Mouse (Mus musculus) forebrain, embryonic 12.5 days (tissue): ENCODE measurements at regions not wholly inside any gene's neighbourhood (a gene's known extent, or its start where the extent isn't known, plus 50 kb on each side); places are given as distances from the start of the nearest gene placed in this dataset.
A peak's percentile ranks its signal among the peaks of the same experiment; 100 is the strongest.

Experiments used
- ATAC-seq: fragments of 200-750 bp; cut with Nextera tagmentation; 2 replicates; pipeline ENCODE4 v1.8.0; 2017; ENCODE audit warnings: moderate TSS enrichment; ENCODE audit not compliant: low FRiP score
- H3K27ac ChIP-seq: fragments of 300-500 bp; sonication (generic); 2 replicates; pipeline ENCODE4 v1.5.1; 2016; ENCODE audit warnings: mild to moderate bottlenecking
- H3K27me3 ChIP-seq: fragments of 300-500 bp; sonication (generic); 2 replicates; pipeline ENCODE4 v1.6.1; 2016; ENCODE audit warnings: mild to moderate bottlenecking
- H3K36me3 ChIP-seq: fragments of 300-500 bp; sonication (generic); replicated peaks from 2 replicates; pipeline ENCODE4 v1.6.1; 2016; ENCODE audit warnings: mild to moderate bottlenecking
- H3K4me1 ChIP-seq: fragments of 300-500 bp; sonication (generic); 2 replicates; pipeline ENCODE4 v1.6.1; 2016
- H3K4me2 ChIP-seq: fragments of 300-500 bp; sonication (generic); 2 replicates; pipeline ENCODE4 v1.6.1; 2016; ENCODE audit warnings: mild to moderate bottlenecking, moderate library complexity
- H3K4me3 ChIP-seq: fragments of 300-500 bp; sonication (generic); replicated peaks from 2 replicates; pipeline ENCODE4 v1.5.1; 2016; ENCODE audit warnings: mild to moderate bottlenecking
- H3K9ac ChIP-seq: fragments of 300-500 bp; sonication (generic); 2 replicates; pipeline ENCODE4 v1.6.1; 2016; ENCODE audit warnings: mild to moderate bottlenecking
- H3K9me3 ChIP-seq: fragments of 300-500 bp; sonication (generic); 2 replicates; pipeline ENCODE4 v1.6.1; 2016
- WGBS: fragments of 180-500 bp; shearing (Covaris S2); methylation state at CpG from one replicate; pipeline ENCODE4 v1.1.7; 2016; 5-methylcytosine and 5-hydroxymethylcytosine counted together

DNA sequence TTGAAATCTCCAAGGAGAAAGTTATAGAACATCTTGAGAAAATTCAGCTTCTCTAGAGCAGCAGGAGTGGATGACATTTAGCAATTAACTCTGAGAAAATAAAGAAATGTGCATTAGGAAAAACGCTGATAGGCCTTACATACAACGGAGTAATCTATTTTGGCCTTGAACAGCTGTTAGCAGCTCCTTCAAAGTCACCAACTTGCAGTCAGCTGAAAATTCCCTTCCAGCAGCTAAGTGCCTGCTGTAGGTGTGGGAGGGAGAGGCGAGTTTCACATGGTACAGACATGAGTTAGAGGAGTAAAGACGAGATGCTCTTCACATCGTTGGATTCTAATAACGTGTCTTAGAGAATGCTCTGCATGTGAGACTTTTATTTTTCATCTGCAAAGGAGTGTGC, 290.8 kb downstream of the Rpl36a-ps1 start:
- Histone ChIP-seq H3K4me3 (no peak overlapping the region), H3K9me3 (no peaks in the 10 kb centered on the region), H3K4me2 (no peak overlapping the region), H3K4me1 (no peaks in the 10 kb centered on the region), H3K9ac (no peak overlapping the region), H3K27ac (no peak overlapping the region), H3K27me3 (no peaks in the 10 kb centered on the region), H3K36me3 (no peaks in the 10 kb centered on the region)
- ATAC-seq = no peak
- WGBS = 90% methylated on average over 6 of the region's 6 CpGs

DNA sequence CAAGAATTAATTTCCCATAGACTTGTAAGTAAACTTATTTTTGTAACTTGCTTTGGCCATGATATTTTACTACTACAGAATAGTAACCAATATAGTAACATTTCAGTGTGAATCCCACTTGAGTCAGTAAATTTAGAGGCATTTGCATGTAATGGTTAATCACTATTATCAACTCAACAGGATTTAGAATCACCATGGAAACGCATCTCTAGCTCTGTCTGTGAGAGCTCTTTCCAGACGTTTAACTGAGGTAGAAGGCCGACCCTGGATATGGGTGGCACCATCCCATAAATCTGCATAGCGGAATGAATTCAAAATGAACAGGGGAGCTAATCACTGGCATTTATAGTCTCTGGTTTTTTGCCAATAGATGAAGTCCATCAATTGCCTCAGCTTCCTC, 337.6 kb downstream of the Rpl36a-ps1 start:
- no peak overlapping the region for H3K4me3 ChIP-seq
- no peak overlapping the region for H3K4me2 ChIP-seq
- H3K27ac ChIP-seq = no peak overlapping the region
- no peaks in the 10 kb centered on the region for H3K9me3 ChIP-seq
- WGBS = 66% methylated on average over 4 of the region's 4 CpGs
- no peak overlapping the region for H3K9ac ChIP-seq
- H3K4me1 ChIP-seq = no peaks in the 10 kb centered on the region
- H3K27me3 ChIP-seq = no peaks in the 10 kb centered on the region
- ATAC-seq = no peak
- H3K36me3 ChIP-seq = no peaks in the 10 kb centered on the region

DNA sequence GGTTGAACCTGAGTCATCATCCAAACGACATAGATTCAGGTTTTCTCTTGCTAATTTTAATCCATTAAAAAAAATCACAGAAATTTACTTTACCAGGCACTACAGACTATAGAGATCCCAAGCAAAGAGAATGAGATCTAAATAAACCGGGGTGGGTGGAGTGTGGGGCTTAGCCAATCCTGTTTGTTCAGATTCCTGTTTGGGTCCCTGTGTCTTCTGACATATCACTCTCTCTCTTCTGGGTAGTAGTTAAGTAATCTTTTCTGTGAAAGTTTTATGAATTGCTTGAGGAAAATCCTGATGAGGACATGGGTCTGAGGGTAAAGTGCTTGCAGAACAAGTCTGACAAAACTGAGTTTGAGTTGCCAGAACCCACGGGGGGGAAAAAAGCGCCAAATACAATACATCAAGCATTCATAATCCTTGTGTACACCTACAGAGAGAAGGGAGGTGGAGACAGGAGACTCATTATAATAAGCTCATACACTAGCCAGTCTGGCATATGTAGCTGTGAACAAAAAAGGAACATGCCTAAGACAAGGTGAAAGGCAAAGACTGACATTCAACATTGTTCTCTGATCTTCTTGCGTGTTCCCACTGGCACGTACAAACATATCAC, 339.8 kb downstream of the Rpl36a-ps1 start:
- Histone ChIP-seq H3K4me1 (peaks cover 5% of the 10 kb centered on the region), H3K9me3 (no peaks in the 10 kb centered on the region), H3K27me3 (no peaks in the 10 kb centered on the region), H3K9ac (no peak overlapping the region), H3K4me3 (no peak overlapping the region), H3K4me2 (no peak overlapping the region), H3K27ac (no peak overlapping the region), H3K36me3 (no peaks in the 10 kb centered on the region)
- no peak for ATAC-seq
- WGBS = 78% methylated on average over 6 of the region's 6 CpGs

DNA sequence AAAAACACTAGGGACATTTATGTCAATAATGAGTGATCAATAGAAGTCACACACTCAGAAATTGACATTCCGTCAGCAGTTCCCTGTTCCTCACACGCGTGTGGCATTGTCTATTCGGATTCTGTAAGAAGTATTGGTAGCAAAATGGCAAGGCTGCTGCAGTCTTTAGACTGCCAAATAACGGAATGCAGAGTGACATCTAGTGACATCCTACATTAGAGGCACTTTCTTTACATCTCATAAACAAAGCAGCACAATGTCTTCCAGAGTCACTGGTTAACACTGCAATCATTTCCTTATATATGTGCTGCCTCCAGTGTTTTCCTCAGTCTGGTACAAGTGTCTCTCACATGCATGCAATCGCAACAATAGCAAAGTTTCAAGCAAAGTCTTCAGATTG, 342.9 kb downstream of the Rpl36a-ps1 start:
- 81% methylated on average over 6 of the region's 6 CpGs for WGBS
- H3K9ac ChIP-seq = no peak overlapping the region
- H3K27me3 ChIP-seq = no peaks in the 10 kb centered on the region
- no peak for ATAC-seq
- H3K36me3 ChIP-seq = no peaks in the 10 kb centered on the region
- no peak overlapping the region for H3K4me2 ChIP-seq
- H3K27ac ChIP-seq = no peak overlapping the region
- peaks cover 5% of the 10 kb centered on the region for H3K4me1 ChIP-seq
- no peak overlapping the region for H3K4me3 ChIP-seq
- no peaks in the 10 kb centered on the region for H3K9me3 ChIP-seq

DNA sequence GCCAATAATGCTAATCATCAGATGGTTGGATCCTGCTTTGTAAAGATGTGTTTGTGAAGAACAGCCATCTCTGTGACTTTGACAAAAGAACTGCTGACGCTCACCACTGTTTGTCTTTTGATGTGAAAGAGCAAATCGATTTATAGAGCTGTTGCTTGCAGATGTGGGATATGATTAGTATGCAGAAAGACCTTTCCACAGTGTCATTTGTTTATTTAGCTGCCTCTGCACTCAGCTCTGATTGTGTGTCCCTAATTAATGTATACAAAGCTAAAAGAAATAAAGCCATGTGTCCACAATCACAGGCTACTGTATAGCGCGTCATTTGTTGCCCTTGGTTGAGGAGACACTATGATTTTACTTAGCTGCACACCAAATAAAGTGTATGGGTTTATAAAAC, 343.6 kb downstream of the Rpl36a-ps1 start:
- WGBS = 58% methylated on average over 4 of the region's 4 CpGs
- no peak overlapping the region for H3K4me2 ChIP-seq
- no peaks in the 10 kb centered on the region for H3K36me3 ChIP-seq
- 0 out of 2 replicates have a peak, but pooled peaks have one; percentile 27 for ATAC-seq
- H3K4me1 ChIP-seq = peaks cover 5% of the 10 kb centered on the region
- no peak overlapping the region for H3K27ac ChIP-seq
- no peak overlapping the region for H3K4me3 ChIP-seq
- H3K9ac ChIP-seq = no peak overlapping the region
- no peaks in the 10 kb centered on the region for H3K27me3 ChIP-seq
- H3K9me3 ChIP-seq = no peaks in the 10 kb centered on the region

DNA sequence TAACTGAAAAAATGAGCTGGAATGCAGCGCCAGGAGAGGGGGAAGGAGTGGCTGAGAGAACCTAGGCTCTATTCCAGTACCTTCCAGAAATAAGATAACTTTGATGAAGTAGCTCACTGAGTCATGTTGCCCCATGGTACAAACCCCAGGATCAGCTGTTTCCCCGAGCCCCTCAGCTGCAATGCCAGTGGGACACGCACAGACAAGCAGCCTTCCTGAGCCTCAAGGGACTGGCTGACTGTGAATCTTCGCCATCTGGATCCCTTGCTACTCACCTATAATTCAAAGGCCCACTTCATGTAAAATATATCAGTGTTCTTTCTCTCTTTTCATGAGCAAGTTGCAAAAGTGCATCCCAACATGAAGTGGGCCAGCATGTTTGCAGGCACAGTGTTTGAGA, 346.5 kb downstream of the Rpl36a-ps1 start:
- Histone ChIP-seq H3K4me3 (no peak overlapping the region), H3K36me3 (no peaks in the 10 kb centered on the region), H3K27me3 (no peaks in the 10 kb centered on the region), H3K4me1 (peaks cover 11% of the 10 kb centered on the region), H3K27ac (no peak overlapping the region), H3K4me2 (no peak overlapping the region), H3K9ac (no peak overlapping the region), H3K9me3 (no peaks in the 10 kb centered on the region)
- ATAC-seq = no peak
- 87% methylated on average over 4 of the region's 4 CpGs for whole genome bisulfite sequencing

DNA sequence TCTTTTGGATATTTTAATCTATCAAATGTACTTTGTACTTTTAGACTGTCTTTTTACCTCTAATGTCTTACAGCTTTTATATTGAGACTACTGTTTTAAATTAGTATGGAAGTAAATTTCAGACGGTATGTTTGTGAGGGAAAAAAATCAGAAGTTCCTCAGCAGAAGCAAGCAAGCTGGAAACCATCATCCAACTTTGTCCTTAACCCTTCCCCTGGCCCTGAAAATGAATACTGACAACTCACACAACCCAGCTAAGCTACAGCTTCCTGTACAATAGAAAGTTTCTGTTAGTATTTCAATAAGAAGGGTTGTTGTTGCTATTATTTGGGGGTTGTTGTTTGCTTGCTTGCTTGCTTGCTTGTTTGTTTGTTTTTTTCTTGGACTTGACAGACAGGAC, 350.4 kb downstream of the Rpl36a-ps1 start:
- no peak overlapping the region for H3K9ac ChIP-seq
- no peaks in the 10 kb centered on the region for H3K36me3 ChIP-seq
- no peak for ATAC-seq
- H3K27me3 ChIP-seq = no peaks in the 10 kb centered on the region
- 81% methylated on average over 1 of the region's 1 CpGs for WGBS
- H3K9me3 ChIP-seq = no peaks in the 10 kb centered on the region
- H3K27ac ChIP-seq = no peak overlapping the region
- H3K4me3 ChIP-seq = no peak overlapping the region
- peaks cover 6% of the 10 kb centered on the region; the same call in 1 of the 2 replicates for H3K4me1 ChIP-seq
- H3K4me2 ChIP-seq = no peak overlapping the region

DNA sequence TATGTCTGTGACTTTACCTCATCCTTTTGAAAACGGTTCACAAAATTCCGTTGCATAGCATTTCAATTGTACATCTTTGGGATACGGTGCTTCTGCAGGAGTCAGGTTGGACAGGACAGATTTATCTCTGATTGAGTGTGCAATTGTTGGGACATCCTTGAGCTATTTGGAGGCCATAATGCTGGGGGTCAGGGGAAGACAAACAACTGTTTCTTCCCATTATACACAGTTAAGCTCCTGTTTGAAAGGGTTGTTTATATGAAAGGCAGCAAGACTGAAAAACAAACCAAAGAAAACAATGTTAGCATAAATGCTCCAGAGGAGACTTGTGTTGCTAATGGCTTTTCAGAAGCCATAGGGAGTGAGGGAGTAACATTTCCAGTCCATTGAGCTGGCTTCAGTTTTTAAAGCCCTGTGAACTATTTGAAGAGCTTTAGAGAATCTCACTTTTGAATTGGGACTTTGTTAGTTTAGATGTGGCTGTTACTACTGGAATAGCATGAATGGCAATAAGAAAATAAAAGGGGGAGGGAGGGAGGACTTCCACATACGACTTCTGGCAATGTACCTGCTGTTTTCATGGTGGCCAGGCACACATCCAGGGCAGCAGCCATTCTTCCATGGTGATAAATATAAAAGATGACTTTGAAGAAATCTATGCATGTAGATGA, 351.3 kb downstream of the Rpl36a-ps1 start:
- H3K4me3 ChIP-seq = no peak overlapping the region
- H3K27me3 ChIP-seq = no peaks in the 10 kb centered on the region
- peaks cover 6% of the 10 kb centered on the region; the same call in 1 of the 2 replicates for H3K4me1 ChIP-seq
- no peak overlapping the region for H3K4me2 ChIP-seq
- no peak overlapping the region for H3K9ac ChIP-seq
- ATAC-seq = no peak
- 53% methylated on average over 4 of the region's 4 CpGs for WGBS
- no peaks in the 10 kb centered on the region for H3K36me3 ChIP-seq
- no peak overlapping the region for H3K27ac ChIP-seq
- no peaks in the 10 kb centered on the region for H3K9me3 ChIP-seq

DNA sequence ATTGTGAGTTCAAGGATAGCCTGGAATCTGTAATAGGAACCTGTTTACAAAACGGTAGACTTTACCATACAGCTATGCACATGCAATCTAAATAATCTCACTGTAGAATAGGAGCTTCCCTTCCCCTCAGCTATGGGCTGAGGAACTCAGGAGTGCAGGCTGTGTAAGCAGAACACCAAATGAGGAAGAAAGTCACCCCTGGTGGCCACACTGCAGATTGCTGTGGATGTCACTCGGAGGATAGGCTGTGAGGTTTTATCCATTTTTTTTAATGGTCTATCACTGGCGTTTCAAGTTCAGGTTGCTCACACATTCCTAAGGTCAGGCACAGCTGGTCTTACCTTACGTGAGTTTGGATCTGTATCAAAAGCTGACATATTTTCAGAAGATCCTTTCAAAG, 365.1 kb downstream of the Rpl36a-ps1 start:
- WGBS = 82% methylated on average over 4 of the region's 4 CpGs
- no peak overlapping the region for H3K27ac ChIP-seq

DNA sequence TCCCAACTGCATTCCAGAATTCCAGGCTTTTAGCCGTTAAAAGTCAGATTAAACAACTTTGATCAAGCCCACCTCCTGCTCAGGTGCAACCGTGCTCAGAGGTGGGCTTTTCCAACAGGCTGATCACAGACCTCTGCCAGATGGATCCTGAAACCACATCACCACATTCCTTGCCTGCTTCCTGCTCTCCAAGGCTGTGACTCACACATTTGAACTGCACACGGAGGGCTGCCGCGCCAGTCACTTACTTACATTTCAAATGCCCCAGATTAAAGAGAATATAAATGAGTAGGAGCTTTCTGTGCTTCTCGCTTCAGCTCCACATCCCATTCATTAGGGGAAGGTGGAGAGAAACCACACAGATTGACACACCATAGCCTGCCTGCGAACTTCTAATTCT, 367.6 kb downstream of the Rpl36a-ps1 start:
- ATAC-seq = no peak
- Histone ChIP-seq H3K27ac (no peak overlapping the region), H3K4me3 (no peak overlapping the region), H3K4me1 (no peaks in the 10 kb centered on the region), H3K27me3 (no peaks in the 10 kb centered on the region), H3K9ac (no peak overlapping the region), H3K4me2 (no peak overlapping the region), H3K36me3 (no peaks in the 10 kb centered on the region), H3K9me3 (no peaks in the 10 kb centered on the region)
- WGBS = 65% methylated on average over 7 of the region's 7 CpGs

More for the DNA sequence above, 365.1 kb downstream of the Rpl36a-ps1 start:
- no peak overlapping the region for H3K9ac ChIP-seq
- H3K4me3 ChIP-seq = no peak overlapping the region
- no peak for ATAC-seq
- H3K36me3 ChIP-seq = no peaks in the 10 kb centered on the region
- H3K4me1 ChIP-seq = no peaks in the 10 kb centered on the region
- no peaks in the 10 kb centered on the region for H3K27me3 ChIP-seq
- H3K4me2 ChIP-seq = no peak overlapping the region
- no peaks in the 10 kb centered on the region for H3K9me3 ChIP-seq

DNA sequence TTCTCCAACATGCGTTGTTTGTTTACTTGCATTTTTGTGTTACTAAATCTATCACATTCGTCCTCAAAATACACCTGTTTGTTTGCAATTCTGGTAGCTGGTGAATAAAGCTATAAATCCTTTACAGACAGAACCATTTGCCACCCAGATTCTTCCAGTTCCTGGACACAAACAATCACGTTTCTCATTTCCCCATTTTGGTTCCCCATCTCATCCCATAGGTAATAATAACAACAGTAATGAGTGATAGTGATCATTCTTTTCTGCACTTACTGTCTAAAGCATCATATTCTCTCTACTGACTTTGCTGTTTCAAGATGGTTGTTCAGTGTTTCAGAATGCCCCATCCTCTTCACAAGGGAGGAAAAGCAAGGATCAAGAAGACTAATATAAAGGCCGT, 368.3 kb downstream of the Rpl36a-ps1 start:
- no peaks in the 10 kb centered on the region for H3K4me1 ChIP-seq
- H3K27ac ChIP-seq = no peak overlapping the region
- H3K36me3 ChIP-seq = no peaks in the 10 kb centered on the region
- H3K4me3 ChIP-seq = no peak overlapping the region
- no peaks in the 10 kb centered on the region for H3K27me3 ChIP-seq
- ATAC-seq = no peak
- H3K9me3 ChIP-seq = no peaks in the 10 kb centered on the region
- H3K4me2 ChIP-seq = no peak overlapping the region
- no peak overlapping the region for H3K9ac ChIP-seq
- 91% methylated on average over 4 of the region's 4 CpGs for WGBS

DNA sequence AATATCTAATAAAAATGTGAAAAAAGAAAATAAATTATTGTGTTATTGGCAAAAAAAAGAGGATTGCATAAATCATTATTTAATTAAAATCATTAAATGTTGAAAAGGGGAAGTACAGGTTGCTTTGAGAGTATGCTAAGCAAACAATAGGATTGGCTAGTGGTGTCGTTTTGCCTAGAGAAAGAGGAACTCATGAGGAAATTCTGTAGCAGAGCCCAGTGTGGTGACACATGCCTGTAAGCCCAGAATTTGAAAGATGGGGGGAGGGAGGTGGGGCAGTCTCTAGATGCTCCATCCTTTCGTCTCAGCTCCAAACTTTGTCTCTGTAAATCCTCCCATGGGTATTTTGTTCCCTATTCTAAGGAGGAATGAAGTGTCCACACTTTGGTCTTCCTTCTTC, 388.3 kb downstream of the Rpl36a-ps1 start:
- no peak overlapping the region for H3K27ac ChIP-seq
- H3K4me2 ChIP-seq = no peak overlapping the region
- no peak overlapping the region for H3K4me3 ChIP-seq
- 63% methylated on average over 2 of the region's 2 CpGs for WGBS
- no peaks in the 10 kb centered on the region for H3K27me3 ChIP-seq
- H3K9ac ChIP-seq = no peak overlapping the region
- no peaks in the 10 kb centered on the region for H3K36me3 ChIP-seq
- ATAC-seq = no peak
- no peaks in the 10 kb centered on the region for H3K9me3 ChIP-seq
- 0 out of 2 replicates have a peak, but pooled peaks cover 5% of the 10 kb centered on the region for H3K4me1 ChIP-seq

DNA sequence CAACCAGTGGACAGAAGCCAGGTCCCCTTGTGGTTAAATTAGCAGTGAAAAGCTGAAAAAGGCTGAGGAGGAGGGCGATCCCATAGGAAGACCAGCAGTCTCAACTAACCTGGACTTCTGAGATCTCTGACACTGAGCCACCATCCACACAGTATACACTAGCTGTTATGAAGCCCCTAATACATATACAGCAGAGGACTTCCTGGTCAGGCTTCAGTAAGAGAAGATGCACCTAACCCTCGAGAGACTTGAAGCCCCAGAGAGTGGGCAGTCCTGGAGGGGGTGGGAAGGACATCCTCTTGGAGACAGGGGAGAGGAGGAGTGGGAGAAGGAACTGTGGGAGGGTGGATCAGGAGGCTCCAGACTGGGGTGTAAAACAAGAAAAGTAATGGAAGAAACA, 397.9 kb downstream of the Rpl36a-ps1 start:
- Histone ChIP-seq H3K9ac (no peak overlapping the region), H3K4me3 (no peak overlapping the region), H3K4me1 (no peaks in the 10 kb centered on the region), H3K4me2 (no peak overlapping the region), H3K36me3 (no peaks in the 10 kb centered on the region), H3K27ac (no peak overlapping the region), H3K9me3 (no peaks in the 10 kb centered on the region), H3K27me3 (no peaks in the 10 kb centered on the region)
- WGBS = 88% methylated on average over 2 of the region's 2 CpGs
- ATAC-seq = no peak
